Mouse (Mus musculus) layer of hippocampus, adult 2 months (tissue): Measurements from ENCODE around the gene Usf2. TPM values are rescaled to one million over a fixed set of nuclear protein-coding genes. Genes with fewer than 3 reads are reported as not detected.
A peak's percentile ranks its signal among the peaks of the same experiment; 100 is the strongest.

Experiments
- DNase-seq, 2 experiments: peaks; one replicate each; pipeline ENCODE4 v3.0.0; 2022; ENCODE audit warnings: low spot score in 2 of 2
- H3K27ac ChIP-seq: fragments of 200-600 bp; 2 replicates; pipeline ENCODE4 v1.8.1; 2022
- H3K4me3 ChIP-seq: fragments of 200-600 bp; 2 replicates; pipeline ENCODE4 v1.8.1; 2022; ENCODE audit warnings: mild to moderate bottlenecking
- CTCF ChIP-seq: fragments of 200-600 bp; conservative IDR thresholded peaks from 2 replicates; pipeline ENCODE4 v1.8.1; 2022; ENCODE audit warnings: antibody characterized with exemption, mild to moderate bottlenecking, moderate library complexity
- long read RNA-seq, 2 experiments: library from polyadenylated mRNA; stranded (forward); transcript quantifications; one replicate each; pipeline ENCODE4 v2.0.0; 2021; ENCODE audit warnings: borderline mapping rate in 2 of 2
- total RNA-seq, 2 experiments: library from RNA; stranded (reverse); gene quantifications; 2 replicates each; pipeline ENCODE4 v1.2.3; 2021

The Usf2 gene
- 100 to 1,000 TPM; 134 to 137 TPM for total RNA-seq
- long read RNA-seq, experiment 1, partial matches to known transcripts, result 7 of 15 reads
- long read RNA-seq, experiment 1, other reads (novel, unspliced or antisense), result 2 of 15 reads
- long read RNA-seq, experiment 2, transcript Usf2-201 (10 exons, 2,419 nt), result major isoform, 11 of 25 reads
- long read RNA-seq, experiment 2, partial matches to known transcripts, result 8 of 25 reads
- long read RNA-seq, experiment 2, other reads (novel, unspliced or antisense), result 6 of 25 reads

DNA sequence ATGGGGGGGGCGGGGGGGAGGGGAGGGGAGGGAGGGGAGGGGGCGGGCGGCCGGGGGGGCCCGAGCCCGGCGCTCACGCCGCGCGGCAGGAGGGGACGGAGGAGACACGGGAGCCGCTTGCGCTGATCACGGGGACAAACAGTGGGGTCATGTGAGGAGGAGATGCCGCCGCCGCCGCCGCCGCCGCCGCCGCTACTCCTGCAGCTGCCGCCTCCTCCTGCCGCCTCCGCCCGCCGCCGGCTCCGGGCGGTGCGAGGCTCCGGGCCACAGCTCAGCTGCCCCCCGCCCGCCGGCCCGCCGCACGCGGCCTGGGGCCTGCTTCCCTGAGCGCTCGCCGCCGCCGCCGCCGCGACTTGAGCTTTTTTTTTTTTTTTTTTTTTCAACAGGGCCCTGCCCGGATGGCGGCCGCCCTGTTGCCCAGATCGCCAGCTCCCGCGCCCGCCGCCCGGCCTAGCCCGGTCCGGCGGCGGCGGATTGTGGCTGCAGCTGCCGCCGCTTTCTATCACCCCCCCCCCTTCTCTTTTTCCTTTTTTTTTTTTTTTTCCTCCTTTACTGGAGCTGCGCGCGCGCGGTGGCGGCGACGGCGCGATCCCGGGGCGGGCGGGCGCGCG lies at the start of gene Usf2:
Usf2 (minus strand) TSS at position 48 of the 611 bp plus-strand sequence.
- H3K27ac ChIP-seq, result peak within 1 kb of the TSS; percentile 98
- peak; percentile 77 to 78 for DNase-seq
- no peak for TF ChIP-seq CTCF
- H3K4me3 ChIP-seq, result peak within 1 kb of the TSS; percentile 62

GRCm38 (mm10) chr7:31002650-31003049 lies 46.0 kb upstream of the Usf2 start:
- no peak for TF ChIP-seq CTCF
- no peak overlapping the region for H3K4me3 ChIP-seq
- H3K27ac ChIP-seq, result peak overlapping the region; percentile 46; the same call in 1 of the 2 replicates
- no peak for DNase-seq

- TF ChIP-seq CTCF, result no peak
- peak; percentile 10 to 17 for DNase-seq
- no peak overlapping the region for H3K4me3 ChIP-seq
These were observed 44.0 kb upstream of the Usf2 start for GRCm38 (mm10) chr7:31000505-31001020.

GRCm38 (mm10) chr7:30996491-30996890 lies 39.9 kb upstream of the Usf2 start:
- peak; percentile 41 for TF ChIP-seq CTCF
- Histone ChIP-seq H3K4me3 (no peak overlapping the region), H3K27ac (no peak overlapping the region)
- no peak for DNase-seq

More at GRCm38 (mm10) chr7:31000505-31001020, 44.0 kb upstream of the Usf2 start:
- peak overlapping the region; percentile 59; the same call in 1 of the 2 replicates for H3K27ac ChIP-seq

- Histone ChIP-seq H3K27ac (no peak overlapping the region), H3K4me3 (no peak overlapping the region)
- no peak for TF ChIP-seq CTCF
- no peak for DNase-seq
These were observed 37.4 kb upstream of the Usf2 start for GRCm38 (mm10) chr7:30993986-30994385.

DNA sequence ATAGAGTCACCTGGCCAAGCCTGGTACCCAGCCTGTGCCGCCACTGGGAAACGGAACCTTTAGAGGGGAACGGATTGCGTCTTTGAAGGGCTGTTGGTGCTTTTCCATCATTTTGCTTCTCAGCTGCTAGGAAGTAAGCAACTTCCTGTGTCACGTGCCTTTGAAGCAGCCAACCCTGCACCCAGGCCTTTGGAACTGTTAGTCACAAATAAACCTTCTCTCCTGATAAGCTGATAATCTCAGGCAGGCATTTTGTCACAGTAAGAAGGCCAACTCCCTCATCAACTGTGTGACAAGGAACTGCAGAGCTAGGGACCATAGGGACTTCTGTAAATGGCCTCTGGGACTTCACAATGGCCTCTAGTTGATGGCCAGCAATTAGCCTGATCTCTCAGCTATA lies 35.5 kb upstream of the Usf2 start:
- H3K27ac ChIP-seq, result no peak overlapping the region
- TF ChIP-seq CTCF, result no peak
- DNase-seq, result no peak
- H3K4me3 ChIP-seq, result no peak overlapping the region

DNA sequence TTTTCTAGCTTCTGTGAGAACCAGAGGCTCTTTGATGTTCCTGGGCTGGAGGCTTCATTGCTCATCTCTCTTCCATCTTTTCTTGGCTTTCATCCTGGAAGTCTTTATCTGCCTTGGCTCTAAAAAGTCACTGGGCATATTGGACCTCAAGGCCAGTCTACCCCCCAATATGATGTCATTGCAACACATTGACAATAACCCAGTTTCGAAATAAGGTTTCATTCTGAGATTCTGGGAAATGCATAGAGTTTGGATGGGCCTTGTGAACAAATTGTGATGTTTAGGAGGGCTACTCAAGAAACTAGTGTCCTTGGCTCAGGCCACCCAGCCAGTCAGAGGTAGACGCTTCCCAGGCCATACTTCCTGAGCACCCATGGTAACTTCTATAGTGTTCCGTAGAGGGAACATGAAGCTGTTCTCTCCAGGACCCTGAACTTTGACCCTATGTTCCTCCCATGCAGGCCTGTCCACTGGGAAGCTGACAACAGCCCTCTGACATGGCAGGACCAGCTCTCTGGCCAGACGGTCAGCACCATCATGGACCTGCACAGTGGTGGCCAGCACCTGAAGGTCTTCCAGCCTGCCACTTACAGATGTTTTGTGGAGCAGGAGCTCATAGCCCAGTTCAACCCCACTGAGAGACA lies 32.0 kb upstream of the Usf2 start:
- H3K27ac ChIP-seq, result no peak overlapping the region
- DNase-seq, result no peak
- TF ChIP-seq CTCF, result no peak
- H3K4me3 ChIP-seq, result no peak overlapping the region

- no peak for DNase-seq
- Histone ChIP-seq H3K4me3 (no peak overlapping the region), H3K27ac (no peak overlapping the region)
- no peak for TF ChIP-seq CTCF
These were observed 28.8 kb upstream of the Usf2 start for GRCm38 (mm10) chr7:30985357-30985756.

DNA sequence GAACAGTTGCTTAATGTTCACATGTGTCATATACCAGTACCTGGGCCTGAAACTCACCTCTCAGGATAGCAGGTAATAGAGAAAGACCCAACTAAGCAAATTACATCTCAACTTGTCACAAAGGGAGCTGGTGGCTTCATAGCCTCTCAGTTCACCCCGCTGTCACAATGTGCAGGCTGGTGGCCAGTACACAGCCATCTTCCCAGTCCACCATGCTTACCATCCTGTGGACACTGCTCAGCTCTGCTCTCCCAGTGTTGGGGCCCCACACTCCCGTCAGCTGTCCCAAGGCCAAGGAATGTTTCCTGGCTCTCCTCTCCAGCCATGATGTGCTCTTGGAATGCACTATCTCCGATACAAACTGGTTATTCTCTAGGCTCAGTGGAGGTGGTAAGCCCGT lies 25.1 kb upstream of the Usf2 start:
- TF ChIP-seq CTCF, result no peak
- H3K4me3 ChIP-seq, result no peak overlapping the region
- no peak overlapping the region for H3K27ac ChIP-seq
- no peak for DNase-seq

- DNase-seq, result peak; percentile 62 to 80
- Histone ChIP-seq H3K4me3 (peak within 1 kb of the TSS; percentile 50), H3K27ac (peak within 1 kb of the TSS; percentile 77; the same call in 1 of the 2 replicates)
- peak; percentile 82 for TF ChIP-seq CTCF
These were observed 17.1 kb upstream of the Usf2 start, which contains the start of gene Fam187b for GRCm38 (mm10) chr7:30973501-30974289. TSS of gene Fam187b (plus strand) at chr7:30973790.

DNA sequence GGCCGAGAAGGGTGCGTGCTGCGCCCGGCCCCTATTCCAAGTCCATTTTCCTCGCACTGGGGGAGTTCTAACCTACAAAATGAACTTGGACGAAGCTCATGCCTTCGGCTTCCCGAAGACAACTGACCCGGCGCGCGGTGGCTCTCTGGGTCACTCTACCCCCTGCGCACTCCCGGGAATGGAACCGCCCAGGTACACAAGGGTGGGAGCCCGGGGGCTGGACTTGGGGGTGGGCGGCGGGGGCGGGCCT lies 16.6 kb upstream of the Usf2 start, which contains the start of gene Lsr:
Lsr (minus strand) TSS at position 214 of the 250 bp plus-strand sequence.
- peak within 1 kb of the TSS; percentile 50 for H3K4me3 ChIP-seq
- DNase-seq, result no peak
- peak within 1 kb of the TSS; percentile 77; the same call in 1 of the 2 replicates for H3K27ac ChIP-seq
- TF ChIP-seq CTCF, result no peak

DNA sequence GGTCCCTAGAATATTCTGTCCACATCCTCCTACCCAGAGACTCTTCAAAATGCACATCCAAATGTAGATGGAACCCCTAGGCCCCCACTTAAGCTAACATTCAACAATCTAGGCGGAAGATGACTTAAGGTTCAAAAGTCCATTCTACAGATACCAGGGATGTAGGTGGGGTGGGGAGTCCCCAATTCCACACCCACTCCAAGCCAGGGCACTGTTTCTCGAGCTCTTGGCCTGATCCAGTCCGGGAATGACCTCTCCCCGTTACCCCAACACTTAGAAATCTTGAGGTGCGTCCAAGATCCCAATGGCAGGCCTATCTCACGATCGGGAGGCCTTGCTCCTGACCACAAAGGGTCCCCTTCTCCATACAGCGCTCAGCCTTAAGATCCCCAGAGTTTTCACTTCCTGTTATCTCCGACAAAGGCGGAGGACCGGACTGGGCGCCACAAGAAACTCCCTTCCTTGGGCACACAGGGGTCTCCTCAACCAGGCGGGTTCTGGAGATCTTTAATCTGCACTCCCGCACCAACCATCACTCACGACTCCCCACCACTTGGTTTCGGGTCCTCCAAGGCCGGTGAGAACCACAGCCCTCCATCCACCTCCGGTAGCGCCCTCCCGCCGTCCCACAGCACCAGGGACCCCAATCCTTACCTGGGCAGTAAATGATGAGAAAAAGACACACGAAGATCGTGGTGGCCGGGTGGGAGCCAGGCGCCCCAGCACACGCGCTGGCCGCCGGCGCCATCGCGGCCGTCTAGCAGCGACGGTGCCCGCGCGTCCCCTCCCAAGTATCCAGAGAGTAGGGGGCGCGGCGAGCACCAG lies 16.0 kb upstream of the Usf2 start:
- TF ChIP-seq CTCF, result no peak
- DNase-seq, result no peak
- peak overlapping the region; percentile 50 for H3K4me3 ChIP-seq
- peak overlapping the region; percentile 77; the same call in 1 of the 2 replicates for H3K27ac ChIP-seq
